Mouse (Mus musculus) heart, embryonic 12.5 days (tissue): ENCODE data around the gene Phb2. TPM values are rescaled to one million over a fixed set of nuclear protein-coding genes. Genes with fewer than 3 reads are reported as not detected.

Source experiments
- ATAC-seq: fragments of 200-750 bp; cut with Nextera tagmentation; 2 replicates; pipeline ENCODE4 v1.8.0; 2017; ENCODE audit warnings: moderate TSS enrichment, moderate library complexity; ENCODE audit not compliant: insufficient number of reproducible peaks, low FRiP score
- H3K27ac ChIP-seq: fragments of 300-500 bp; sonication (generic); 2 replicates; pipeline ENCODE4 v1.5.1; 2016; ENCODE audit warnings: mild to moderate bottlenecking, moderate library complexity; ENCODE audit not compliant: poor library complexity, severe bottlenecking
- H3K27me3 ChIP-seq: fragments of 300-500 bp; sonication (generic); replicated peaks from 2 replicates; pipeline ENCODE4 v1.6.1; 2016; ENCODE audit warnings: mild to moderate bottlenecking, moderate library complexity
- H3K36me3 ChIP-seq: fragments of 300-500 bp; sonication (generic); 2 replicates; pipeline ENCODE4 v1.6.1; 2016; ENCODE audit warnings: mild to moderate bottlenecking, moderate library complexity
- H3K4me1 ChIP-seq: fragments of 300-500 bp; sonication (generic); replicated peaks from 2 replicates; pipeline ENCODE4 v1.6.1; 2016; ENCODE audit warnings: mild to moderate bottlenecking
- H3K4me2 ChIP-seq: fragments of 300-500 bp; sonication (generic); 2 replicates; pipeline ENCODE4 v1.6.1; 2016; ENCODE audit warnings: mild to moderate bottlenecking, moderate library complexity
- H3K4me3 ChIP-seq: fragments of 300-500 bp; sonication (generic); 2 replicates; pipeline ENCODE4 v1.5.1; 2016; ENCODE audit warnings: mild to moderate bottlenecking
- H3K9ac ChIP-seq: fragments of 300-500 bp; sonication (generic); 2 replicates; pipeline ENCODE4 v1.6.1; 2016; ENCODE audit warnings: mild to moderate bottlenecking, moderate library complexity
- H3K9me3 ChIP-seq: fragments of 300-500 bp; sonication (generic); replicated peaks from 2 replicates; pipeline ENCODE4 v1.6.1; 2016; ENCODE audit warnings: mild to moderate bottlenecking, moderate library complexity
- WGBS: fragments of 180-500 bp; shearing (Covaris S2); methylation state at CpG from one replicate; pipeline ENCODE4 v1.1.7; 2016; 5-methylcytosine and 5-hydroxymethylcytosine counted together
- polyA plus RNA-seq: library from polyadenylated mRNA; unstranded; fragments of >200 nt; fragmentation: Nextera tagmentation; extraction: Ambion mirVana; gene quantifications from 2 replicates; pipeline ENCODE4 v1.2.1, GENCODE M21; 2016

Gene Phb2
- polyA plus RNA-seq, 1 experiment from 2014 or later: 349 TPM

DNA sequence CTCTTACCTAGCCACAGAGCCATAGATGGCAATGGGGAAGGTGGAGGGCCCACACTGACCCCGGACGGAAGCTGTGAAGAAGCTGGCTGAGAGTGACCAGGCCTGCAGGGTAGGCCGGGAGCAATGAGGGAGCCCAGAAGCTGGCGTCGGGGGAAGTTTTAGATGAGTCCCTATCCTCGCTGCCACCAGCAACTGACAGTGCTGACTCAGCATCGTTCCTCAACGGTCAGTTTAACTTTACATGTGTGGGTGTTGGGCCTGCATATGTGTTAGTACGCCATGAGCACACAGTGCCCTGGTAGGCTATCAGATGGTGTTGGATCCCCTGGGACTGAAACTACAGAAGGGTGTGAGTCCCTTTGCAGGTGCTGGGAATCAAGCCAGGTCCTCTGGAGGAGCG lies 12.3 kb downstream of the Phb2 start:
- Histone ChIP-seq H3K4me3 (no peak overlapping the region), H3K9me3 (no peaks in the 10 kb centered on the region), H3K27me3 (no peaks in the 10 kb centered on the region), H3K36me3 (no peaks in the 10 kb centered on the region), H3K27ac (no peak overlapping the region), H3K4me1 (peaks cover 4% of the 10 kb centered on the region), H3K4me2 (no peak overlapping the region), H3K9ac (no peak overlapping the region)
- WGBS: 82% methylated on average over 10 of the region's 10 CpGs
- no peak for ATAC-seq

DNA sequence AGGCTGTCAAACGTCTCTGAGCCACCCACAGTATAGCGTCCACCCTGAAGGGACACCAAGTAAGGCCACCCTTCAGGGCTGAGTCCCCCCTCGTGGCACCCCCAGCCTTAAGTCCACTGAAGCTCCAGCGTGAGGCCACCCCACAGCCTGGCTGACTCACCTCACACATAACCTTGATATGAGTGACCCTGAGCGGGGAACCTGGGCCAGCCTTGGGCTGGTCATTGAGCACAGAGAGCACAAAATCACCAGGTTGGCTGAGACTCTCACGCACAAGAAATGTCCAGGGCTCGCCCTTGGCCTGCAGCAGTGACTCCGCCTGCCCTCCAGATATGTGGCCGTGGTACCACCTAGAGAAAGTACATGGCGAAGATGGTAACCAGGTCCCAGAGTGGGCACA lies 16.5 kb downstream of the Phb2 start:
- H3K27ac ChIP-seq: no peak overlapping the region
- no peaks in the 10 kb centered on the region; the same call in 1 of the 2 replicates for H3K4me1 ChIP-seq
- no peaks in the 10 kb centered on the region for H3K27me3 ChIP-seq
- H3K4me3 ChIP-seq: no peak overlapping the region
- WGBS: 82% methylated on average over 10 of the region's 10 CpGs
- no peaks in the 10 kb centered on the region for H3K9me3 ChIP-seq
- H3K36me3 ChIP-seq: no peaks in the 10 kb centered on the region
- no peak overlapping the region for H3K9ac ChIP-seq
- no peak overlapping the region for H3K4me2 ChIP-seq
- no peak for ATAC-seq

DNA sequence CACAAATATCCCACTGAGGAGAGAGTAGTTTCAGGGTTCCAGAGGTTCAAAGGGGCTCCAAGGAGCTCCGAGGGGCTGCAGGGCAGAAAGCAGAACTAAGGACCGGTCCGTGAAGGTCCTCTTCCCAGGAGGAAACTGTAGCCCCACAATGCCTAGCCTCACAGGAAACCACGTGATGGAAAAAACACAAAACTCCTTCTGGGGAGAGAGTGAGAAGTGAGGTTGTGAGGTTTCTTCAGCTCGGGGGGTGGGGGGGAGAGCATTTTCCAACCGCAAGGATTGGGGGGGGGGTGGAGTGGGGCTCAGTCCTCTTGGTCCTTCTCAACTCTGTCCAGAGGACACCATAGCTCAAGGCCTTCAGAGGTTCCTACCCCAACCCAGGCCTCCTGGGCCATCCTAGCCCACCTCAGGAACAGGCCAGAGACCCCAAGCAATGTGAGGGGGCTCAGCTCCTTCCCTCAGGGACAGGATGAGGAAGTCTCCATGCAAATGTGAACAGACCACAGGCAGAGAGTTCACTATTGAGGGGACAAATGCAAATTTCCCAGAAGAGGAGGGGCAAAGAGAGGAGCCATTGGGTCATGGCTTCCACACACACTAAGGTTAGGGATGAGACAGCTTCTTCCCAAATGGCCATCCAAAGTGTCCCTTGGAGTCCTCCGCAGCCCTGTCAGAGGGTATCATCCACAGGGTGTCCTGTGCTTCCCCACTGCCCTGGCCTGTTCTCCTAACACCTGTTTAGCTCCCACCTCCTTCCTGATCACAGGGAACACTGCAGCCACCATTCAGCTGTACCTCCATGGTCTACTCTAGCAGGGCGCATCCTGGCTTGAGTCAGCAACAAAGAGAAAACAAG lies 17.9 kb downstream of the Phb2 start:
- WGBS: 71% methylated on average over 8 of the region's 8 CpGs
- H3K36me3 ChIP-seq: no peaks in the 10 kb centered on the region
- H3K4me2 ChIP-seq: no peak overlapping the region
- no peaks in the 10 kb centered on the region for H3K27me3 ChIP-seq
- no peak overlapping the region for H3K27ac ChIP-seq
- no peaks in the 10 kb centered on the region; the same call in 1 of the 2 replicates for H3K4me1 ChIP-seq
- H3K9me3 ChIP-seq: no peaks in the 10 kb centered on the region
- no peak overlapping the region for H3K4me3 ChIP-seq
- H3K9ac ChIP-seq: no peak overlapping the region
- no peak for ATAC-seq

DNA sequence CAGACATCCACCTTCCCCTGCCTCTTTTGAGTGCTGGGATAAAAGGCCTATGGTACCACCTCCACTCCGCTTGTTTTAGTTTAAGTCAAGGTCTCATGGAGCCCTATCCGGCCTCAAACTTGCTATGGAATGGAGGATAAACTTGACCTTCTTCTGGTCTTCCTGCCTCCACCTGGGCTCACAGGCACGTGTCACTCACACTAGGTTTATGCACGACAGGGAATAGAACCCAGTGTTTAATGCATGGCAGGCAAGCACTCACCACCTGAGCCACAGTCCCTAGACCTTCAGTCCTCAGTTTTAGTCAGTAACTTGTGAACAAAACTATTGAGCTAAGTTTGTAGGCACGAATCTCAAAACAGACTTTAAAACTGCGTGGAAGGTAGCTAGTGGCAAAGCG lies 18.9 kb downstream of the Phb2 start:
- Histone ChIP-seq H3K27ac (no peak overlapping the region), H3K27me3 (no peaks in the 10 kb centered on the region), H3K4me3 (no peak overlapping the region), H3K4me1 (no peaks in the 10 kb centered on the region; the same call in 1 of the 2 replicates), H3K4me2 (no peak overlapping the region), H3K9me3 (no peaks in the 10 kb centered on the region), H3K9ac (no peak overlapping the region), H3K36me3 (no peaks in the 10 kb centered on the region)
- 80% methylated on average over 7 of the region's 7 CpGs for WGBS
- ATAC-seq: no peak

DNA sequence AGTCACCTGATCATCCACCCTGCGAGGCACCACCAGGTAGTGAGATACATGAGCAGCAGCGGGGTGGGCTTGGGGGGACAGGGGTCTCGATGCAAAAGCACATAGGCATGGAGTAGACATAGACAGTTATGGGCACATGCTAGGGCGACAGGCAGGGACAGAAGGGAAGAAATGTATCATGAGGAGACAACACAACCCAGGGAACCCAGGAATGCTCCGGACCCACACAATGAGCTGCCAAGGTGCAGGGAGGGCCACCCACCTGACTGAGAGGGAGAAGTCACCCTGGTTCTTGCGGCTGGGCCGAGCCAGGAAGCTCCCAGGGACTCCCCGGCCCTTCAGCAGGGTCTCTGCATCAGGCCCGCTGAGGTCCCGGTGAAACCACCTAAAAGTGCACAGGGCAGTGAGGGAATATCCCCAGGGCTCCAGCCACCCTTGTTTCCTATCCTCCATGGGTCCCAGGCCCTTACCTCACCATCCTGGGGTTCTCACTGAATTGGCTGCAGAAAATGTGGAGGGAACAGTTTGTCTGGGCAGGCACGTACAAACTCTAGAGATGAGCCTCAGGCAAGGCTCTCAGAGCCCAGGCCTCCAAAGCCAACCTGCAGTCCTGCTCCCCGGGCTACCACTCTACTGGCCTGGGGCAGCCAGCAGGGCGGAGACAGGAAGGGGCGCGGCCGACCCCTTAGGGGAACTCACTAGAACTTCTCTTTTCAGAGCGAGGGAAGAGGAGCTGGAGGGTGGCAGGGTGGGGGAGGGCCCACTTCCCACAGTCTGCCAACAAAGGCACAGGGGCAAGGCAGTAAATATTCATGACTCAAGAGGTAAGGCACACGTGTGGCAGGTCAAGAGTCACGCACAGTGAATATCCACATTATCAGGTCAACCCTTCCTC lies 20.6 kb downstream of the Phb2 start:
- Histone ChIP-seq H3K4me3 (0 out of 2 replicates have a peak overlapping the region, but pooled peaks have one; percentile 1), H3K4me1 (no peaks in the 10 kb centered on the region; the same call in 1 of the 2 replicates), H3K4me2 (no peak overlapping the region; the same call in 1 of the 2 replicates), H3K9ac (0 out of 2 replicates have a peak overlapping the region, but pooled peaks have one; percentile 16), H3K9me3 (no peaks in the 10 kb centered on the region), H3K27ac (no peak overlapping the region), H3K36me3 (no peaks in the 10 kb centered on the region), H3K27me3 (no peaks in the 10 kb centered on the region)
- ATAC-seq: peak; percentile 52; the same call in 1 of the 2 replicates
- WGBS: 60% methylated on average over 19 of the region's 19 CpGs

DNA sequence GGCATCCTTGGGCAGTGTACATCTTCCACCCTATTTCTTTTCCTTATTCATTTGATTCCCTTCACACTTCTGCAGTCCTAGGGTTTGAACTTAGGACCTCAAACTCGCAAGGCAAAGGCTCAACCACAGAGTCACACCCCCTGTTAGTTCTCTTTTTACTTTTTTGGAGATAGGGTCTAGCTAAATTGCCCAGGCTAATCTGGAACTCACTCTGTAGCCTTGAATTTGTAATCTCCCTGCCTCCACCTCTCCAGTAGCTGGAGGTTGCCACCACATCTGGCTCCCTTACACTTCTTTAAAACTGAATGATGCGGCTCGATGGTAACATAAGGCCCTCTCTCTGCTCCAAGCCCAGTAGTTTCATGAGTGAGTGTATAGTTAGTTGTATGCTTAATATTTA lies 22.3 kb downstream of the Phb2 start:
- H3K36me3 ChIP-seq: peaks cover 7% of the 10 kb centered on the region
- H3K4me3 ChIP-seq: no peak overlapping the region
- H3K27me3 ChIP-seq: no peaks in the 10 kb centered on the region
- no peak overlapping the region for H3K27ac ChIP-seq
- no peak for ATAC-seq
- no peaks in the 10 kb centered on the region for H3K9me3 ChIP-seq
- H3K4me2 ChIP-seq: no peak overlapping the region
- peaks cover 14% of the 10 kb centered on the region for H3K4me1 ChIP-seq
- no peak overlapping the region for H3K9ac ChIP-seq
- 87% methylated on average over 3 of the region's 3 CpGs for WGBS

DNA sequence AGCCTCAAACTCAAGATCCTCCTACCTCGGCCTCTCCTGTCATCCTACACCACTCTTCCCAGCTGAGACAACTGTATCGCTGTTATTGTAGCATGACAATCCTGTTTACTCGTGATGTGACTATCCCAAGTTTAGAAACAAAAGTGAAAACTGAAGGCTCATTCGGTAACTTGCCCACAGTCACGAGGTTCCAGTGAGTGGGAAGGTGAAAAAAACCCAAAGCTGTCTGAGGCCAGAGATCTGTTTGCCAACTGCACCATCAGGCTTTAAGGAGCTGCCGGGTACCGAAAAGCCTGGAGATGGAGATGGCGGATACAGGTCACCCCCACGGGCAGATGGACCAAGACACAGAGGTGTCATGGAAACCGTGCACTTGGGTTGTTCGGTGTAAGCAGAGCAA lies 24.9 kb downstream of the Phb2 start:
- Histone ChIP-seq H3K4me1 (peaks cover 26% of the 10 kb centered on the region), H3K27ac (no peak overlapping the region), H3K9me3 (no peaks in the 10 kb centered on the region), H3K4me3 (no peak overlapping the region), H3K27me3 (no peaks in the 10 kb centered on the region), H3K9ac (no peak overlapping the region), H3K36me3 (peaks cover 7% of the 10 kb centered on the region), H3K4me2 (no peak overlapping the region)
- ATAC-seq: no peak
- WGBS: 88% methylated on average over 11 of the region's 11 CpGs

DNA sequence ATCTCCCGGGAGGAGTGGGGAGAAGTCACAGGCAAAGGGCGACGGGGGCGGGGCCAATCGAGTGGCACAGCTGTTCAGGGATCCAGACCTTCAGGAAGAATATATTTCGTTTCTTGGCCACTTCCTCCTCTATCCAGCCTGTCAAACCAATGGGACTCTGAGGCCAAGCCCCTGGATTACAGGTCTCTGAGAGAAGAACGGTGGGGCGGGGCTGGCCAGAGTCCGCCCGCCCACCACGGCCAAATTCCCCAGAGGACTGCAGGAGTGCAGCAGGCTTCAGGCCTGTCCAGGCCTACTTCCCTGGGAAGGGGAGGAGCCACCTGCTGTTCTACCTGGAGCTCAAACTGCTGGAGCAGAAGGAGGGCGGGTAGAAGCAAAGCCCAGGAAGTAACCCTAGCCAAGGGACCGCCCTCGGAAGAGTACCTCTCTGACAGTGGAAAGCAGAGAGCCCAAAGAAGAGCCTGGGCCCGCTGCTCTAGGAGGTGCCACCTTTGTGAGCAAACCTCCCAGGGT lies 26.4 kb downstream of the Phb2 start, which contains the start of gene Ptpn6:
Gene Ptpn6 (minus strand): TSS at position 204 of the 513 bp plus-strand sequence.
- Histone ChIP-seq H3K4me2 (peak within 1 kb of the TSS; percentile 11), H3K9me3 (no peaks in the 10 kb centered on the region), H3K27me3 (no peaks in the 10 kb centered on the region), H3K4me3 (no peak within 1 kb of the TSS), H3K36me3 (peaks cover 17% of the 10 kb centered on the region), H3K4me1 (peaks cover 27% of the 10 kb centered on the region), H3K27ac (0 out of 2 replicates have a peak within 1 kb of the TSS, but pooled peaks have one; percentile 98), H3K9ac (peak within 1 kb of the TSS; percentile 29)
- WGBS: 26% methylated on average over 15 of the region's 15 CpGs
- ATAC-seq: no peak

DNA sequence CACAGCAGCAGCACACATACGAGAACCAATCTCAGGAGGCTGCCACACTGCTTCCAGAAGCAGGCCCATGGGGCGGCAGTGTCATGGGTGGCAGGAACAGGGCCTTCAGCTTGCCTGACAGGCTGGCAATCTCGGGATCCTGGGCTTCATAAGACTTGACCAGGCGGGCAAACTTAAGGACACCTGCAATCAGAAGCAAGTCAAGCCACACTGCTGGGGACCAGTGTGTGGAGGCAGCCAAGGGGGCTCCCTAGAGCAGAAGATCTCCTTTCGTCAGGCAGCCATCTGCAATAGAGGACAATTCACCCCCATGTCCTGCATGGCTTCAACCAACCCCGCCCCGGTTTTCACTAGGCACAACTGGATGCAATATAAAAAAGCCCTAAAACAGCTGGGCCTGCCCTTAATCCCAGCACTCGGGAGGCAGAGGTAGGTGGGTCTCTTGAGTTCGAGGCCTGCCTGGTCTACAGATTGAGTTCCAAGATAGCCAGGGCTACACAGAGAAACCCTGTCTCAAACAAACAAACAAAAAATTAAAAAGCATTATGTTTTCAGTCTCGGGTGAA lies 27.2 kb downstream of the Phb2 start:
- ATAC-seq: no peak
- H3K4me1 ChIP-seq: peaks cover 27% of the 10 kb centered on the region
- peak overlapping the region; percentile 29 for H3K9ac ChIP-seq
- H3K4me3 ChIP-seq: no peak overlapping the region
- H3K36me3 ChIP-seq: peaks cover 25% of the 10 kb centered on the region
- 83% methylated on average over 10 of the region's 10 CpGs for WGBS
- peak overlapping the region; percentile 11; the same call in 1 of the 2 replicates for H3K4me2 ChIP-seq
- no peaks in the 10 kb centered on the region for H3K9me3 ChIP-seq
- H3K27me3 ChIP-seq: no peaks in the 10 kb centered on the region
- H3K27ac ChIP-seq: 0 out of 2 replicates have a peak overlapping the region, but pooled peaks have one; percentile 98

DNA sequence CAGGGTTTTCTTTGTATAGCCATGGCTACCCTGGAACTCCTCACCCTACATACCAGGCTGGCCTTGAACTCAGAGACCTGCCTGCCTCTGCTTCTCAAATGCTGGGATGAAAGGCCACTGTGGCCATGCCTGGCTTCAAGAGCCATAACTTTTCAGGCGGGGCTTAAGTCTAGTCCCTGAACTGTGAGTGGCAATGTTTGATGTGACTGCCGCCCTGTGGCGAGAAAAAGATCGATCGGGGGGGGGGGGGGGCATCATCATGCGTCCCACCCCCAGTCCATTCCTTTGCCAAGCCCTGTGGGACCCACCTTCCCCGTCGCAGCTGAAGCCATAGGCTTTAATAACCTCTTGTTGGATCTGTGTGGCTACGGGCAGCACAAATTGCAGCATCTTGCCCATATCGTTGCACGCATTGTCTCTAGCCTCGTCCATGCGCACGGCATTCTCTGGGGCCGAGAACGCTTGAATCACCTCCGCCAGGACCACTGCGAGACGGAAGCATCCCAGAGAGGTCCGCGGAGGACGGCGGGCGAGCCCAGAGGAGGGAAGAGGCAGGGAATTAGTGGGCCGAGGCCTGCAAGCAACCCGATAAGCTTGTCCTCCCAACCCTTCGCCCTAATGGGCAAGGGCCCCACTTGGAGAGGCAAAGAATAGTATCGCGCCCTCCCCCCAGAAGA lies 28.2 kb downstream of the Phb2 start:
- peak; percentile 40 for ATAC-seq
- no peaks in the 10 kb centered on the region for H3K27me3 ChIP-seq
- peaks cover 35% of the 10 kb centered on the region for H3K4me1 ChIP-seq
- WGBS: under 1% methylated on average over 28 of the region's 29 CpGs
- H3K9ac ChIP-seq: peak overlapping the region; percentile 84
- peak overlapping the region; percentile 60 for H3K4me3 ChIP-seq
- peak overlapping the region; percentile 98 for H3K27ac ChIP-seq
- H3K4me2 ChIP-seq: peak overlapping the region; percentile 80
- H3K9me3 ChIP-seq: no peaks in the 10 kb centered on the region
- H3K36me3 ChIP-seq: peaks cover 32% of the 10 kb centered on the region
